Mouse (Mus musculus): ENCODE measurements around the gene Eif2b3.

DNA sequence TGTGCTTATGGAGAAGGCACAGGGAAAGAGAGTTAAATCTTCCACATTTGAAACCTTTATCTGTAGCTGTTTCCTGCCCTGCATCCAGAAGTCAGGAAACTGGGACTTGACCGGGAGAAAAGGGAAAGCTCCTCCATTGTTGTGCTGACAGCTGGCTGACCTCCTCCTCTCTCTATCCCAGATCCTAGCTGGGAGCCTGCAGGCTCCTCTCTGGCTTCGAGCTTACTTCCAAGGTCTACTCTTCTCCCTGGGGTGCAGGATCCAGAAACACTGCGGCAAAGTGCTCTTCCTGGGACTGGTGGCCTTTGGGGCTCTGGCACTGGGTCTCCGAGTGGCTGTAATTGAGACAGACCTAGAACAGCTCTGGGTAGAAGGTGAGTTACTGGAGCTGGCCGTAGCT, 77.5 kb downstream of the Eif2b3 start:
- no peak for TF ChIP-seq POLR2A (IDR thresholded peaks at IDR 0.05; ENCODE audit: borderline replicate concordance, control insufficient read depth, low read depth, low read length)
- no peak for TF ChIP-seq CTCF (IDR thresholded peaks at IDR 0.05; ENCODE audit: control insufficient read depth, insufficient read depth, low read length)
